Mouse (Mus musculus): ENCODE results near the gene Tkt. TPM values are rescaled to one million over a fixed set of nuclear protein-coding genes. Genes with fewer than 3 reads are reported as not detected.
A peak's percentile ranks its signal among the peaks of the same experiment; 100 is the strongest.
"Not testable (repeated sequence)": the region's sequence is repeated elsewhere in the genome, so short reads cannot be mapped to it uniquely, and the experiment has no call there.

Gene Tkt
- total RNA-seq, 2 experiments from 2014 or later: 314 to 322 TPM

GRCm38 (mm10) chr14:30551981-30552380, 3.8 kb downstream of the Tkt start:
- intact Hi-C loops (cut with DNase I): no loop called here
- no peak for DNase-seq

DNA sequence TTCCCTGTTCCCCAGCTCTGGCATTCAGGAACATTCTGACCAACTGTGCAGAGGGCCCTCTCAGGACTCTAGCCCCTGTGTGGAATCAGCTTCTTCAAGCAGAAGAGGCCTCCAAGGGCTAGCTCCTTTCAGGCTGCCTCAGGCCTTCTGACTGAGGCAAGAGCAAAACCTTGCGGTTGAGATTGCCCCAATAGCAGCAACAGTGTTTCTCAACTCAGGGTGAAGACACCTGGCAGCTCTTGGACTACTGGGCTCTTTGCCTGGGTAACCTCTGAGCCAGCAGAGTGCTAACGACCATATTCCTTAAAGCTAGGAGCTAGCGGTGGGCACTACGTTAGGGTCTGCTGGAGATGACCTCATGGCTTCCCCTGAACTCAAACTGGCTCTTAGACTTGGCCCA, 5.0 kb downstream of the Tkt start:
- DNase-seq: no peak
- intact Hi-C loops (cut with DNase I): no loop called here

DNA sequence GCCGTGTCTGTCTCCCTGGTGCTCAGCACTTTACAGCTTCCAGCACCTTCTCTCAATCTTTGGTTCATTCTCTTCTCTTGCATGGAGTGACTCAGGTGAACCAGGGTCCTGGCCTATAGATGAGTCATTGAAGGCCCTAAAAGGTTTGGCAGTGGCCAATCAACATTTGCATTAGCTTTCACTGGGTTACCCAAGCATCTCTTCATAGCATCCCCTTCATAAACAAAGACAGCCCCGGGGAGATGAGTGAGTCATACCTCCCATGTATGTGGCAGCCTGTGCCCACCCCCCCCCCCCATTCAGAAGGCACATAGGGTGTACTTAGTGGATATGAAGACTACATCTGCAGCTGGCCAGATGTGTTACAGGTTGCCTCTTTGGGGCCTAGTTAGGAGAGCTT, 8.5 kb downstream of the Tkt start:
- intact Hi-C loops (cut with DNase I): no loop called here
- no peak for DNase-seq

DNA sequence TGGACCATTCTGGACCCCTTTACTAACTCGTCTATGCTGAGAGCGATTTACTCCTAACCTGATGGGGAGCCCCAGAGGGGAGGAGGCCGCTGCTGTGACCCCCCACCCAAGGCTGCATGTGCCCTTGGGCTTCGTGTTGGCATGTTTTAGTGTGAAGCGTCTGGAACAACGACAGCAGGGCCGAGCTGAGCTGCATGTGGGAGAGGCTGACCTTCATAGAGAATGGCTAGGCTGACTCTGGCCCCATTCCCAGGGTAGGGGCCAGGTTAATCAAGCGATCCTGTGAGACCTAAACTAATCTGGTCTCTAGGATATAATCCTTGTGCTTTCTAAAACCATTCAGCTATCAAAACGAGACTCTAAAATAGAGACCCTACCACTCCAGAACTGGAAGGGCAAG, 9.6 kb downstream of the Tkt start:
- intact Hi-C loops (cut with DNase I): no loop called here
- DNase-seq: no peak

- intact Hi-C loops (cut with DNase I): no loop called here
- DNase-seq: peak; percentile 72
Observed at GRCm38 (mm10) chr14:30559321-30559850, 11.2 kb downstream of the Tkt start.

DNA sequence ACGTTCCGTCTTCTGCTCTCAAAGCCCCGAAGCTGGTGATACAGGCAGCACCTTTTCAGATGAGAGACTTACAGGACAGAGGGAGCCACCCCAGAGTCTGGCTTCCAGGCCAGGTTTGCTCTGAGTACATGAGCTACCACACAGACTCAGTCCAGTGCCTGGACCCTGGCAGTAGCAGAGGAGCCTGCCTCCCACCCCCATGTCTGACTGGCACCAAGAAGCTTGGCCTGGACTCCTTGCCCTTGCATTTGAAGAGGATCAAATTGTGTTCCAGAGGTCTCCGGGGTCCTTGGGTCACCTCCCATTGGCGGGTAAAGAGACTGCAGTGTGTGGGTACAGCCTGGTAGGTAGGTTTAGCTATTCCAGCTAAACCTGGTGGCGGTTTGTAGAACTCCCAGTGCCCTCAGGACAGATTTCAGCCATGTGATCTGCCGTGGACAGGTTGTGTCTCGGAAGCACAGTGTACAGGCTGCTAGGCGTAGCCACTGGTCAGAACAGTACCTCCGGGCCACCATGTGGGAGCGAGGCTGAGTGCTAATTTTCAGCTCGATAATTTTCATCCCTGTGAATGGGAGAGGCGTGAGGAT, 12.7 kb downstream of the Tkt start:
- intact Hi-C loops (cut with DNase I): no loop called here
- DNase-seq: no peak

GRCm38 (mm10) chr14:30561470-30562187, 13.5 kb downstream of the Tkt start:
- intact Hi-C loops (cut with DNase I): no loop called here
- DNase-seq: peak; percentile 81

DNA sequence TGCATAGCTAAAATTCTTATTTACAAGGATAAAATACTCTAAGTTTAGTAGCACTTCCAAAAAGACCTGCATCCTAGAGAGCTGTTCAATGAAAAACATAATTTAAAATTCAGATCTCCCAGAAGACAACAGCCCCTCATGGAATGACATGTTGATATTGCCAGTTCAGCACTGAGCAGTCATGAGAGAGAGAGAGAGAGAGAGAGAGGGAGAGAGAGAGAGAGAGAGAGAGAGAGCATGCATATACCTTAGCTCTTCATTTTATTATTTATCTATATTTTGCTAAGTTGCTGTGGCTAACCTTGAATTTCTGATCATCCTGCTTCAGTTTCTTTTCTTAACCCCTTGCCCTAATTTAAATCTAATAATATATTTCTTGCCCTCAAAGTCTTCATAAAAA, 14.2 kb downstream of the Tkt start:
- intact Hi-C loops (cut with DNase I): no loop called here
- no peak for DNase-seq

- intact Hi-C loops (cut with DNase I): no loop called here
Observed at GRCm38 (mm10) chr14:30564451-30564850, 16.3 kb downstream of the Tkt start.

GRCm38 (mm10) chr14:30566317-30566716, 18.2 kb downstream of the Tkt start:
- intact Hi-C loops (cut with DNase I): no loop called here
- no peak for DNase-seq

More at GRCm38 (mm10) chr14:30564451-30564850, 16.3 kb downstream of the Tkt start:
- no peak for DNase-seq

GRCm38 (mm10) chr14:30568016-30568415, 19.9 kb downstream of the Tkt start:
- no peak for DNase-seq
- intact Hi-C loops (cut with DNase I): no loop called here

GRCm38 (mm10) chr14:30570303-30570702, 22.1 kb downstream of the Tkt start:
- no peak for DNase-seq
- intact Hi-C loops (cut with DNase I): no loop called here

GRCm38 (mm10) chr14:30572253-30572652, 24.1 kb downstream of the Tkt start:
- DNase-seq: no peak
- intact Hi-C loops (cut with DNase I): no loop called here

DNA sequence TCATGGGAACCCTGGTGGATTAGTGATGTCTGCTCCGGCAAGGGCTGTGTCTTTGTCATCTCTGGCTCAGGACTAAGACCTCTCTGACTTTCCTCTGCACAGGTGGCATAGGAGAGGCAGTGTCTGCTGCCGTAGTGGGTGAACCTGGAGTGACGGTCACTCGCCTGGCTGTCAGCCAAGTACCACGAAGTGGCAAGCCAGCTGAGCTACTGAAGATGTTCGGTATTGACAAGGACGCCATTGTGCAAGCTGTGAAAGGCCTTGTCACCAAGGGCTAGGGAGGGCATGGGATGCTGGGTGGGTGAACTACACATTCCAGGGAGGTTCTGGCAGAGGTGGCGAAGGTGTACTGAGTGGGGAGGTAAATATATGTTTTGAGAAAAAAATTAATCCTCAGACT, 25.1 kb downstream of the Tkt start:
- DNase-seq: no peak

GRCm38 (mm10) chr14:30573983-30574584, 25.9 kb downstream of the Tkt start:
- DNase-seq: peak; percentile 73
- intact Hi-C loops (cut with DNase I): no loop called here

More for the DNA sequence above, 25.1 kb downstream of the Tkt start:
- intact Hi-C loops (cut with DNase I): no loop called here

- no peak for DNase-seq
- intact Hi-C loops (cut with DNase I): no loop called here
Observed at GRCm38 (mm10) chr14:30575791-30576190, 27.6 kb downstream of the Tkt start.

DNA sequence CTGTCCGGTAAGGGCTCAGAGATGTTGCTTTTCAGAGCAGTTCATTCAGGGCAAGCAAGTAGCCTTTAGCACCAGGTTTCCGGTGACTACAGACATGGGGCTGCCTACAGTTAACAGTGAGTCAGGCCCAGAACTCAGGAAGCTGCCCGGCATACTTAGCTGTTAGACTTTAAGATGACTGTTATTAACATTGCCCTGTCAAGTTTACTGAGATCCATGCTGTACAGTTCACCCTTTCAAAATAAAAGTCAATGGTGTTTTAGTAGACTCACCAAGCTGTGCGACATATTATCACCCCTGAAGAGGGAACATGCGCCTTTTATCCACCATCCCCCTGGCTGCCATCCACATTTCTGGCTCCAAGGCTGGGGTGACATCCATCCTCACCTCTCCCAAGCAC, 28.1 kb downstream of the Tkt start:
- intact Hi-C loops (cut with DNase I): no loop called here
- no peak for DNase-seq

- intact Hi-C loops (cut with DNase I); DNase-seq: not testable (repeated sequence)
Observed at GRCm38 (mm10) chr14:30577303-30578062, 29.3 kb downstream of the Tkt start.

GRCm38 (mm10) chr14:30579180-30579579, 31.0 kb downstream of the Tkt start:
- DNase-seq: no peak
- intact Hi-C loops (cut with DNase I): no loop called here

DNA sequence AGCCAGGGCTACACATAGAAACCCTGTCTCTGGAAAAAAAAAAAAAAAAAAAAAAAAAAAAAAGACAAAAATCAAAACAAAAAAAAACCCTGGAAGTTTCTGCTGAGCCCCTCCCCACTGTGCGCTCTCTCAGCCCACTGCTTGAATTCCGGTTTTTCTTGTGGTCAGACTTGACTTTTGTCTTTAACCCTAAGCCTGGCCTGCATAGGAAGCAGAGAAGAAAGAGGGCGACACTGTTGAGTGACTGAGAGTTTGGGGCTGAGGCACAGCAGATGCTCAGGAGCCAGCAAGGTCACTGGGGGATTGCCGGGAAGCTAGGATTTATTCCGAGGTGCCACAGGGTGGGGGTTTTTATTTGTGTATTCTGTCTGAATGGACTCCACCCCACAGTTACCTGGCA, 31.7 kb downstream of the Tkt start:
- intact Hi-C loops (cut with DNase I): no loop called here
- DNase-seq: no peak

GRCm38 (mm10) chr14:30581238-30581637, 33.1 kb downstream of the Tkt start:
- intact Hi-C loops (cut with DNase I): no loop called here
- no peak for DNase-seq
